Mouse (Mus musculus) intestine, embryonic 14.5 days (tissue): ENCODE measurements around the gene Cdc42bpg. TPM values are rescaled to one million over a fixed set of nuclear protein-coding genes. Genes with fewer than 3 reads are reported as not detected.

Experiments
- ATAC-seq: fragments of 200-750 bp; cut with Nextera tagmentation; replicated peaks from 2 replicates; pipeline ENCODE4 v1.8.0; 2017; ENCODE audit warnings: low read depth, moderate number of reproducible peaks, moderate TSS enrichment, moderate library complexity; ENCODE audit not compliant: low FRiP score, low TSS enrichment
- DNase-seq: peaks from one replicate; pipeline ENCODE4 v3.0.0-alpha.2; 2018; ENCODE audit warnings: low spot score
- H3K27ac ChIP-seq: fragments of 300-500 bp; sonication (generic); 2 replicates; pipeline ENCODE4 v1.5.1; 2014; ENCODE audit warnings: low read depth, mild to moderate bottlenecking, control low read depth
- H3K27me3 ChIP-seq: fragments of 300-500 bp; sonication (generic); replicated peaks from 2 replicates; pipeline ENCODE4 v1.6.1; 2014; ENCODE audit warnings: low read length, control low read depth; ENCODE audit not compliant: control insufficient read depth, insufficient read depth
- H3K36me3 ChIP-seq: fragments of 300-500 bp; sonication (generic); 2 replicates; pipeline ENCODE4 v1.6.1; 2014; ENCODE audit warnings: low read length, control low read depth; ENCODE audit not compliant: control insufficient read depth, insufficient read depth
- H3K4me1 ChIP-seq: fragments of 300-500 bp; sonication (generic); replicated peaks from 2 replicates; pipeline ENCODE4 v1.6.1; 2014; ENCODE audit warnings: low read length, control low read depth, mixed read lengths; ENCODE audit not compliant: control insufficient read depth, insufficient read depth
- H3K4me2 ChIP-seq: fragments of 300-500 bp; sonication (generic); 2 replicates; pipeline ENCODE4 v1.6.1; 2014; ENCODE audit warnings: low read length
- H3K4me3 ChIP-seq: fragments of 300-500 bp; sonication (generic); 2 replicates; pipeline ENCODE4 v1.5.1; 2014; ENCODE audit warnings: low read depth, low read length, control low read depth, mixed read lengths
- H3K9ac ChIP-seq: fragments of 300-500 bp; sonication (generic); 2 replicates; pipeline ENCODE4 v1.6.1; 2014; ENCODE audit warnings: mild to moderate bottlenecking, low read length
- H3K9me3 ChIP-seq: fragments of 300-500 bp; sonication (generic); 2 replicates; pipeline ENCODE4 v1.6.1; 2016; ENCODE audit warnings: low read length, control low read depth; ENCODE audit not compliant: control insufficient read depth
- WGBS: fragments of 180-500 bp; shearing (Covaris S2); extraction: QIAGEN DNeasy Blood & Tissue Kit; methylation state at CpG from one replicate; pipeline ENCODE4 v1.1.7; 2014; 5-methylcytosine and 5-hydroxymethylcytosine counted together
- polyA plus RNA-seq: library from polyadenylated mRNA; unstranded; fragments of >200 nt; fragmentation: Nextera tagmentation; extraction: Ambion mirVana; gene quantifications from 2 replicates; pipeline ENCODE4 v1.2.1, GENCODE M21; 2014

Gene Cdc42bpg
- polyA plus RNA-seq, 1 experiment from 2014 or later, result 1.5 TPM

- H3K27me3 ChIP-seq, result no peaks in the 10 kb centered on the region
- H3K4me3 ChIP-seq, result no peak overlapping the region
- DNase-seq, result no peak
- peaks cover 35% of the 10 kb centered on the region for H3K36me3 ChIP-seq
- 92% methylated on average over 10 of the region's 10 CpGs for WGBS
- no peak overlapping the region for H3K27ac ChIP-seq
- H3K4me1 ChIP-seq, result peaks cover 18% of the 10 kb centered on the region
- H3K9me3 ChIP-seq, result no peaks in the 10 kb centered on the region
- peak overlapping the region; percentile 92 for H3K4me2 ChIP-seq
- H3K9ac ChIP-seq, result no peak overlapping the region
- ATAC-seq, result no peak
Measured at GRCm38 (mm10) chr19:6336920-6337319, 30.7 kb downstream of the Cdc42bpg start.

GRCm38 (mm10) chr19:6338171-6338570 is 31.9 kb downstream of the Cdc42bpg start:
- DNase-seq (no peak), ATAC-seq (no peak)
- Histone ChIP-seq H3K4me3 (no peak overlapping the region), H3K4me2 (no peak overlapping the region), H3K27me3 (no peaks in the 10 kb centered on the region), H3K9ac (no peak overlapping the region), H3K36me3 (peaks cover 35% of the 10 kb centered on the region), H3K27ac (no peak overlapping the region), H3K4me1 (peaks cover 18% of the 10 kb centered on the region), H3K9me3 (no peaks in the 10 kb centered on the region)
- whole genome bisulfite sequencing, result 93% methylated on average over 7 of the region's 7 CpGs

GRCm38 (mm10) chr19:6338716-6339115 is 32.5 kb downstream of the Cdc42bpg start:
- peaks cover 18% of the 10 kb centered on the region for H3K4me1 ChIP-seq
- no peak overlapping the region for H3K9ac ChIP-seq
- 92% methylated on average over 11 of the region's 11 CpGs for WGBS
- H3K9me3 ChIP-seq, result no peaks in the 10 kb centered on the region
- no peak overlapping the region for H3K4me3 ChIP-seq
- H3K4me2 ChIP-seq, result no peak overlapping the region
- H3K27me3 ChIP-seq, result no peaks in the 10 kb centered on the region
- DNase-seq (no peak), ATAC-seq (no peak)
- H3K27ac ChIP-seq, result no peak overlapping the region
- peaks cover 35% of the 10 kb centered on the region for H3K36me3 ChIP-seq

GRCm38 (mm10) chr19:6339191-6339590 is 32.9 kb downstream of the Cdc42bpg start:
- no peak overlapping the region for H3K27ac ChIP-seq
- H3K4me1 ChIP-seq, result peaks cover 18% of the 10 kb centered on the region
- no peaks in the 10 kb centered on the region for H3K9me3 ChIP-seq
- no peak overlapping the region for H3K9ac ChIP-seq
- no peak overlapping the region for H3K4me2 ChIP-seq
- 94% methylated on average over 6 of the region's 6 CpGs for WGBS
- peaks cover 39% of the 10 kb centered on the region for H3K36me3 ChIP-seq
- no peak for ATAC-seq
- H3K4me3 ChIP-seq, result no peak overlapping the region
- no peaks in the 10 kb centered on the region for H3K27me3 ChIP-seq
- no peak for DNase-seq

DNA sequence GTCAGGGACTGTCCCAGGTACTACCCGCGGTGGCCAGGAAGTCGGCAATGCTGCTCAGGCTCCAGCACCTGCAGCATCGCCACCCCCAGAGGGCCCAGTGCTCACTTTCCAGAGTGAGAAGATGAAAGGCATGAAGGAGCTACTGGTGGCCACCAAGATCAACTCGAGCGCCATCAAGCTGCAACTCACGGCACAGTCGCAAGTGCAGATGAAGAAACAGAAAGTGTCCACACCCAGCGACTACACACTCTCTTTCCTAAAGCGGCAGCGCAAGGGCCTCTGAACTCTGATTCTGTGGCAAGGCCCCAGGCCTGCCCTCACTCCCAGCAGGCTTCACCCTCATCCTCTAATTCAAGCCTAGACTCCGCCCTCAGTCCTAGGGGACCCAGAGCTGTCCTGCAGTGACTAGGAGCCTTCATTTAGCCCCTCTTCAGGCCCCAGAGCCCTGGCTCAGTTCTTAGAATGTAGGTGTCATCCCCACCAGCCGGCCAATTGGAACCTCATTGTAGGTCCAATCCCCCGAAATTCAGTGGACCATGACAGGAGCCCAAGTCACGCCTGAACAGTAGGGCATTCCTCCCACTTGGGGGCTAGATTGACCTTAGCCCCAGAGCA is 33.7 kb downstream of the Cdc42bpg start:
- Histone ChIP-seq H3K9me3 (no peaks in the 10 kb centered on the region), H3K27ac (no peak overlapping the region), H3K4me2 (peak overlapping the region; percentile 83), H3K9ac (no peak overlapping the region), H3K36me3 (peaks cover 39% of the 10 kb centered on the region), H3K27me3 (no peaks in the 10 kb centered on the region), H3K4me1 (peaks cover 15% of the 10 kb centered on the region), H3K4me3 (no peak overlapping the region)
- DNase-seq, result no peak
- 73% methylated on average over 15 of the region's 15 CpGs for WGBS
- ATAC-seq, result 0 out of 2 replicates have a peak, but pooled peaks have one; percentile 2

GRCm38 (mm10) chr19:6340524-6341452 is 34.5 kb downstream of the Cdc42bpg start, which contains the start of gene Map4k2:
Gene Map4k2 (plus strand): TSS chr19:6341135.
- no peaks in the 10 kb centered on the region for H3K27me3 ChIP-seq
- DNase-seq, result peak; percentile 85
- peaks cover 15% of the 10 kb centered on the region for H3K4me1 ChIP-seq
- peaks cover 45% of the 10 kb centered on the region for H3K36me3 ChIP-seq
- peak within 1 kb of the TSS; percentile 50 for H3K4me3 ChIP-seq
- peak within 1 kb of the TSS; percentile 83 for H3K4me2 ChIP-seq
- peak within 1 kb of the TSS; percentile 51 for H3K9ac ChIP-seq
- H3K27ac ChIP-seq, result no peak within 1 kb of the TSS
- 6% methylated on average over 65 of the region's 72 CpGs for WGBS
- ATAC-seq, result peak; percentile 77
- H3K9me3 ChIP-seq, result no peaks in the 10 kb centered on the region

- H3K36me3 ChIP-seq, result peaks cover 50% of the 10 kb centered on the region
- peak overlapping the region; percentile 83 for H3K4me2 ChIP-seq
- peaks cover 7% of the 10 kb centered on the region for H3K4me1 ChIP-seq
- no peaks in the 10 kb centered on the region for H3K9me3 ChIP-seq
- H3K9ac ChIP-seq, result peak overlapping the region; percentile 51
- H3K27ac ChIP-seq, result no peak overlapping the region
- H3K27me3 ChIP-seq, result no peaks in the 10 kb centered on the region
- 12% methylated on average over 22 of the region's 23 CpGs for WGBS
- ATAC-seq (no peak), DNase-seq (no peak)
- peak overlapping the region; percentile 50 for H3K4me3 ChIP-seq
Measured at GRCm38 (mm10) chr19:6341453-6342077, 35.3 kb downstream of the Cdc42bpg start.

DNA sequence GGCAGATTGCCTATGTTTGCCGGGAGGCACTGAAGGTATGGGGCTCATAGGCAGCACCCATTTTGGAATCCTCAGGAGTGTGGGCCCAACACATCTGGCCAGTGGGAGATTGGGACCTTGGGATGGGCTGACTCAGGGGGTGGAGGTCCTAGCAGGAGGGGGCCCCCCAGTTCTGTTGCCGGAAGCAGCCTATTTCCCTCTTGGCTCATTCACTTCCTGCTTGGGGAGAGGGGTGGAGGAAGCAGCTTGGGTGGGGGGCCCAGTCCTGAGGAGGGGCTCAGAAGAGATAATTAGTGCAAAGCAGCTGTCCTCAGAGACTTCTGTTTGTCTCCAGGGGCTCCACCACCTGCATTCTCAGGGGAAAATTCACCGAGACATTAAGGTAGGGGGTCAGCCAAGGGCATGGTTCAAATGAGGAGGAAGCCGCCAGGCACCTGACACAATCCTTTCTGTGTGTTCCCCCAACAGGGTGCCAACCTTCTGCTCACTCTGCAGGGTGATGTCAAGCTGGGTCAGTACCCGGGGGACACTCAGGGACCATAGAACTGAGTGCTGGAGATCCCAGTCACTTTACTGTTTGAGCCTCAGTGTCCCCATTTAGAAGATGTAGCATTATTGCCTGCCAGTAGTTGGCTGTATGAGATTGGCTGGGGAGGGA is 36.1 kb downstream of the Cdc42bpg start:
- WGBS, result 74% methylated on average over 5 of the region's 5 CpGs
- peaks cover 6% of the 10 kb centered on the region; the same call in 1 of the 2 replicates for H3K4me1 ChIP-seq
- peaks cover 52% of the 10 kb centered on the region for H3K36me3 ChIP-seq
- DNase-seq, result no peak
- no peaks in the 10 kb centered on the region for H3K9me3 ChIP-seq
- no peak overlapping the region for H3K4me3 ChIP-seq
- H3K27me3 ChIP-seq, result no peaks in the 10 kb centered on the region
- ATAC-seq, result no peak
- H3K9ac ChIP-seq, result no peak overlapping the region
- no peak overlapping the region for H3K4me2 ChIP-seq
- no peak overlapping the region for H3K27ac ChIP-seq
